Mouse (Mus musculus) liver, postnatal 0 days (tissue): ENCODE measurements around the gene Tmem234. TPM values are rescaled to one million over a fixed set of nuclear protein-coding genes. Genes with fewer than 3 reads are reported as not detected.

Experiments used
- ATAC-seq: fragments of 200-750 bp; cut with Nextera tagmentation; 2 replicates; pipeline ENCODE4 v1.8.0; 2017; ENCODE audit warnings: mild to moderate bottlenecking, moderate library complexity
- DNase-seq: peaks from one replicate; pipeline ENCODE4 v3.0.0-alpha.2; 2016
- H3K27ac ChIP-seq: fragments of 300-500 bp; sonication (generic); 2 replicates; pipeline ENCODE4 v1.5.1; 2014; ENCODE audit warnings: antibody characterized with exemption, moderate library complexity, mild to moderate bottlenecking, low read depth
- H3K27me3 ChIP-seq: fragments of 300-500 bp; sonication (generic); 2 replicates; pipeline ENCODE4 v1.6.1; 2014; ENCODE audit warnings: low read length, control low read depth, mixed read lengths; ENCODE audit not compliant: insufficient read depth
- H3K36me3 ChIP-seq: fragments of 300-500 bp; sonication (generic); replicated peaks from 2 replicates; pipeline ENCODE4 v1.6.1; 2014; ENCODE audit warnings: mild to moderate bottlenecking, control low read depth, low read length, moderate library complexity, mixed read lengths; ENCODE audit not compliant: insufficient read depth
- H3K4me1 ChIP-seq: fragments of 300-500 bp; sonication (generic); 2 replicates; pipeline ENCODE4 v1.6.1; 2014; ENCODE audit warnings: antibody characterized with exemption, mild to moderate bottlenecking, control low read depth; ENCODE audit not compliant: insufficient read depth
- H3K4me2 ChIP-seq: fragments of 300-500 bp; sonication (generic); 2 replicates; pipeline ENCODE4 v1.6.1; 2014; ENCODE audit warnings: low read depth, mild to moderate bottlenecking, low read length, moderate library complexity, mixed read lengths
- H3K4me3 ChIP-seq: fragments of 300-500 bp; sonication (generic); 2 replicates; pipeline ENCODE4 v1.5.1; 2014; ENCODE audit warnings: low read depth, low read length
- H3K9ac ChIP-seq: fragments of 300-500 bp; sonication (generic); replicated peaks from 2 replicates; pipeline ENCODE4 v1.6.1; 2014; ENCODE audit warnings: mild to moderate bottlenecking, moderate library complexity
- H3K9me3 ChIP-seq: fragments of 300-500 bp; sonication (generic); 2 replicates; pipeline ENCODE4 v1.6.1; 2016; ENCODE audit warnings: mild to moderate bottlenecking, control low read depth, low read length, mixed read lengths
- CTCF ChIP-seq: sonication (generic); IDR thresholded peaks from 2 replicates; pipeline ENCODE4 v1.5.1; 2016; ENCODE audit warnings: antibody characterized with exemption, low read depth
- EP300 ChIP-seq: IDR thresholded peaks from 2 replicates; pipeline ENCODE4 v1.6.1; 2016; ENCODE audit warnings: antibody characterized with exemption, low read depth, mild to moderate bottlenecking
- WGBS: fragments of 180-500 bp; shearing (Covaris S2); extraction: QIAGEN DNeasy Blood & Tissue Kit; methylation state at CpG from one replicate; pipeline ENCODE4 v1.1.7; 2014; ENCODE audit not compliant: insufficient replicate concordance; 5-methylcytosine and 5-hydroxymethylcytosine counted together
- polyA plus RNA-seq: library from polyadenylated mRNA; unstranded; fragments of >200 nt; fragmentation: Nextera tagmentation; extraction: Ambion mirVana; gene quantifications from 2 replicates; pipeline ENCODE4 v1.2.1, GENCODE M21; 2015

The Tmem234 gene
- polyA plus RNA-seq, 1 experiment from 2014 or later, result 93.9 TPM

GRCm38 (mm10) chr4:129610026-129610425 lies 9.6 kb downstream of the Tmem234 start:
- 76% methylated on average over 4 of the region's 4 CpGs for WGBS
- no peak for TF ChIP-seq EP300
- TF ChIP-seq CTCF, result no peak

GRCm38 (mm10) chr4:129610472-129610871 lies 10.0 kb downstream of the Tmem234 start:
- 60% methylated on average over 4 of the region's 4 CpGs for WGBS
- no peak overlapping the region for H3K4me2 ChIP-seq
- no peak overlapping the region for H3K27ac ChIP-seq
- no peak for ATAC-seq
- H3K27me3 ChIP-seq, result no peaks in the 10 kb centered on the region
- no peak overlapping the region for H3K9ac ChIP-seq
- DNase-seq, result no peak
- peaks cover 5% of the 10 kb centered on the region; the same call in 1 of the 2 replicates for H3K4me1 ChIP-seq
- H3K4me3 ChIP-seq, result no peak overlapping the region
- peaks cover 26% of the 10 kb centered on the region for H3K36me3 ChIP-seq
- no peaks in the 10 kb centered on the region for H3K9me3 ChIP-seq
- TF ChIP-seq CTCF (no peak), EP300 (no peak)

More at GRCm38 (mm10) chr4:129610026-129610425, 9.6 kb downstream of the Tmem234 start:
- H3K9me3 ChIP-seq, result no peaks in the 10 kb centered on the region
- no peak for DNase-seq
- no peak for ATAC-seq
- H3K27me3 ChIP-seq, result no peaks in the 10 kb centered on the region
- H3K4me3 ChIP-seq, result no peak overlapping the region
- H3K9ac ChIP-seq, result no peak overlapping the region
- H3K4me1 ChIP-seq, result peaks cover 5% of the 10 kb centered on the region; the same call in 1 of the 2 replicates
- H3K36me3 ChIP-seq, result peaks cover 29% of the 10 kb centered on the region
- H3K4me2 ChIP-seq, result no peak overlapping the region
- no peak overlapping the region for H3K27ac ChIP-seq

GRCm38 (mm10) chr4:129614093-129614492 lies 13.6 kb downstream of the Tmem234 start, which contains the start of gene Dcdc2b:
Gene Dcdc2b, minus strand, starts transcription at chr4:129614257.
- H3K27me3 ChIP-seq, result no peaks in the 10 kb centered on the region
- no peak within 1 kb of the TSS for H3K9ac ChIP-seq
- H3K9me3 ChIP-seq, result no peaks in the 10 kb centered on the region
- H3K4me1 ChIP-seq, result peaks cover 8% of the 10 kb centered on the region; the same call in 1 of the 2 replicates
- ATAC-seq (no peak), DNase-seq (no peak)
- WGBS, result 86% methylated on average over 6 of the region's 6 CpGs
- TF ChIP-seq EP300 (no peak), CTCF (no peak)
- H3K4me3 ChIP-seq, result no peak within 1 kb of the TSS
- H3K4me2 ChIP-seq, result no peak within 1 kb of the TSS
- peaks cover 6% of the 10 kb centered on the region for H3K36me3 ChIP-seq
- no peak within 1 kb of the TSS for H3K27ac ChIP-seq

GRCm38 (mm10) chr4:129615801-129616290 lies 15.4 kb downstream of the Tmem234 start:
- no peak for DNase-seq
- H3K4me1 ChIP-seq, result peaks cover 8% of the 10 kb centered on the region; the same call in 1 of the 2 replicates
- ATAC-seq, result no peak
- TF ChIP-seq CTCF (no peak), EP300 (no peak)
- no peaks in the 10 kb centered on the region for H3K9me3 ChIP-seq
- WGBS, result 83% methylated on average over 9 of the region's 9 CpGs
- no peak overlapping the region for H3K4me2 ChIP-seq
- H3K4me3 ChIP-seq, result no peak overlapping the region
- H3K9ac ChIP-seq, result no peak overlapping the region
- H3K27me3 ChIP-seq, result no peaks in the 10 kb centered on the region
- H3K36me3 ChIP-seq, result peaks cover 2% of the 10 kb centered on the region; the same call in 1 of the 2 replicates
- H3K27ac ChIP-seq, result no peak overlapping the region

- TF ChIP-seq EP300 (no peak), CTCF (no peak)
Measured at GRCm38 (mm10) chr4:129616631-129617030, 16.2 kb downstream of the Tmem234 start.

GRCm38 (mm10) chr4:129617121-129617641 lies 16.7 kb downstream of the Tmem234 start:
- TF ChIP-seq EP300 (no peak), CTCF (no peak)
- H3K9ac ChIP-seq, result no peak overlapping the region
- peaks cover 8% of the 10 kb centered on the region; the same call in 1 of the 2 replicates for H3K4me1 ChIP-seq
- H3K4me2 ChIP-seq, result no peak overlapping the region
- WGBS, result 90% methylated on average over 7 of the region's 7 CpGs
- H3K36me3 ChIP-seq, result peaks cover 2% of the 10 kb centered on the region; the same call in 1 of the 2 replicates
- no peak for DNase-seq
- H3K4me3 ChIP-seq, result no peak overlapping the region
- no peak overlapping the region for H3K27ac ChIP-seq
- H3K27me3 ChIP-seq, result no peaks in the 10 kb centered on the region
- no peaks in the 10 kb centered on the region for H3K9me3 ChIP-seq
- no peak for ATAC-seq

More at GRCm38 (mm10) chr4:129616631-129617030, 16.2 kb downstream of the Tmem234 start:
- no peak for DNase-seq
- 85% methylated on average over 3 of the region's 3 CpGs for WGBS
- H3K4me2 ChIP-seq, result no peak overlapping the region
- peaks cover 2% of the 10 kb centered on the region; the same call in 1 of the 2 replicates for H3K36me3 ChIP-seq
- H3K4me3 ChIP-seq, result no peak overlapping the region
- no peak for ATAC-seq
- H3K4me1 ChIP-seq, result peaks cover 8% of the 10 kb centered on the region; the same call in 1 of the 2 replicates
- H3K27ac ChIP-seq, result no peak overlapping the region
- H3K9me3 ChIP-seq, result no peaks in the 10 kb centered on the region
- H3K27me3 ChIP-seq, result no peaks in the 10 kb centered on the region
- no peak overlapping the region for H3K9ac ChIP-seq
